Mouse (Mus musculus) layer of hippocampus, adult 18-20 months (tissue): ENCODE measurements around the gene Mtmr12. TPM values are rescaled to one million over a fixed set of nuclear protein-coding genes. Genes with fewer than 3 reads are reported as not detected.

ENCODE experiments used
- DNase-seq, 2 experiments: peaks; one replicate each; pipeline ENCODE4 v3.0.0; 2022; ENCODE audit warnings: low spot score in 2 of 2
- total RNA-seq, 2 experiments: library from RNA; stranded (reverse); gene quantifications; 2 replicates each; pipeline ENCODE4 v1.2.3; 2021

Gene Mtmr12
- total RNA-seq, 2 experiments from 2014 or later, result 61.3 to 65.7 TPM

- no peak for DNase-seq
Observed at GRCm38 (mm10) chr15:12233021-12233420, 28.2 kb downstream of the Mtmr12 start.

DNA sequence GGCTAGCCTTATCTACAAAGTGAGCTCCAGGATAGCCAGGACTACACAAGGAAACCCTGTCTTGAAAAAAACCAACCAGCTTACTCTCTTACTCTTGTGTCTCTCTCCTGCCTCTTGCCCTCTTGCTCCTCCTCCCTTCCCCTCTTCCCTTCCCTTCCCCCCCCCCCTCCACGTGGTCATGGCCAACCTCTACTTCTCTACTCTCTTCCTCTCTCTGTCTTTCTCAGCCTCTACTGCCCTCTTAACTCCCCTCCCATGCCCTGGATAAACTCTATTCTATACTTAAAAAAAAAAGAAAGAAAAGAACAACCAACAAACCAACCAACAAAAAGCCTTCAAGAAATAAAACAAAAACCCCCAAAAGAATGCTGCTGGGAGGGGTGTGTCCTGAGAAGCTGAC, 30.7 kb downstream of the Mtmr12 start:
- DNase-seq, result no peak

- DNase-seq, result no peak
Observed at GRCm38 (mm10) chr15:12235983-12236382, 31.2 kb downstream of the Mtmr12 start.

DNA sequence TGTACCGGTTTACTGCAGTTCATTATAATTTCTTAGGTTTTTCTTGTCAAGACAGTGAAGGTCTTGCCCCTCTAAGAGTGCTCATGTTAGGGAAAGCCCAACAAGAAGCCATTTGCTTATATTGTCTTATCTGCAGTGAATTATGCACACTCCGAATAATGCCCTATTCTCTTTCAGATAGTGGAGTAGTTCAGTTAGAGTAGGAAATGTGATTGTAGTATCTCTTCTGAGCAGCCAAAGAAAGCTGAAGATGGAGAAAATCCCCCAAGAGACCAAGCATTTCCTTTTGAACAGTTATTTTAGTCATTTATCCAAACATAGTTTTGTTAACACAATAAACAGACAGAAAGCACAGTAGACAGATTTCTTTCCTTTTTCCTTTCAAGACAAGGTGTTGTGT, 32.1 kb downstream of the Mtmr12 start:
- no peak for DNase-seq

- DNase-seq, result no peak
Observed at GRCm38 (mm10) chr15:12237539-12237938, 32.7 kb downstream of the Mtmr12 start.

DNA sequence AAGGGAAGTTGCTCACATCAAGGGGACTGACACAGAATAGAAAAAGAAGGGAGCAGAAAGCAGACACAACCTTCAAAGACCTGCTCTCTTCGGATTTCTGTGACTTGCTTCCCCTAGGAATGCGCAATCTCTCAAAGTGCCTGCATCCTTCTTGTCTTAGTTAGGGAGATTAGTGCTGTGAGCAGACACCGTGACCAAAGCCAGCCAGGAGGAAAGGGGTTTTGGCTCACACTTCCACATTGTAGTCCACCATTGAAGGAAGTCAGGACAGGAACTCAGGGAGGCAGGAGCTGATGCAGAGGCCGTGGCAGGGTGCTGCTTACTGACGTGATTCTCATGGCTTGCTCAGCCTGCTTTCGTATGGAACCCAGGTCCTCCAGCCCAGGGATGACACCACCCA, 33.5 kb downstream of the Mtmr12 start:
- no peak for DNase-seq

GRCm38 (mm10) chr15:12240705-12241328, 36.0 kb downstream of the Mtmr12 start:
- DNase-seq, result no peak

GRCm38 (mm10) chr15:12243792-12244191, 39.0 kb downstream of the Mtmr12 start:
- DNase-seq, result no peak

- peak in 1 of 2 experiments; percentile 45 for DNase-seq
Observed at GRCm38 (mm10) chr15:12245580-12246359, 40.9 kb downstream of the Mtmr12 start.

- no peak for DNase-seq
Observed at GRCm38 (mm10) chr15:12246360-12247158, 41.7 kb downstream of the Mtmr12 start.

- DNase-seq, result no peak
Observed at GRCm38 (mm10) chr15:12247159-12247603, 42.4 kb downstream of the Mtmr12 start.

- peak in 1 of 2 experiments; percentile 60 for DNase-seq
Observed at GRCm38 (mm10) chr15:12248279-12248678, 43.5 kb downstream of the Mtmr12 start.

DNA sequence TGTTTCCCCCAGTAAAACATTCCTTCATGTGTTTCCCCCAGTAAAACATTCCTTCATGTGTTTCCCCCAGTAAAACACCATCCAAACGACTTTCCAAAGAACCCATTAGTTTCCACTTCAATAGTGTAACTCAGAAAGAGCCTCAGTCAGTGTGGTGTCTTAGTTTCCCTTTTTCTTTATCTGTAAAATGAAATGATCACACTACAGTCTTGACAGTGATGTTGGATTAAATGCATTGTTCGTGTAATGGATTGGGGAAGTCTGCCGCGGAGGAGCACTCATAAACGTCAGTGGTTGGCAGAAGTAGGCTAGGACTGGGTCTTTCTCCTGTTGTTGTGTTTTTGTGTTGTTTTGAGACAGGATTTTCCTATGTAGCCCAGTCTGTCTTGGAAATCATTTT, 45.5 kb downstream of the Mtmr12 start:
- no peak for DNase-seq

DNA sequence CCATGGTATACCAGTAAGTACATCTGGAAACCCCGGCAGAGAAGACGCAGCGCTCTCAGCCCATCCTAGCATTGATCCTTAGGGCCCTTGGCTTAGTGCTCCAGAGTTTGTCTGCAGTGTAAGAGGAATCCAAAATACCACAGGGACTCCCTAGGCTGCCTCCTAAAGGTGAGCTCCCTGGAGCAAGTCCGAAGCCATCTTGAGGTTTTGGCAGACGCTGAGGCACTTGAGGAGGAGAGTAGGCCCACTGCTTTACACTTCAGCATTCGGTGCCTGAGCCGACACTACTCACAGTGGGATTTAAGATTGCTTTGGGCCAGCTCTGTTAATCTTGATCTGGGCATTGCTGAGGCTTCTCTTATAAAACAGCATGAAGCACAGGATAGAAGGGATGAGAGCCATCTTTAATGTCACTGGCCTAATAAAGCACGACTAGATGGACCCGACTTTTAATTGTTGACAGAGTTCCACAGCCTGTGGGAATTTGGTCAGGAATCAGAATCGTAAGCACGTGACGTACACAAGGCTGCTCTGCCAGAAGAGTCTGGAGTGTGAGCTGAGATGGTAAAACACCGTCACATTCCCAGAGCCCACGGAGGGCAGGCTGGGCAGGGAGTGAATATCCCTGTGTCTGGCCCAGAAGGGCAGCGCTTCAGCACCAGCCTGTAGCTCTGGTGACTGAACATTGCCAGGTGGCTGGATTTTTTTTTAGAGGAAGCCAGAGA, 46.8 kb downstream of the Mtmr12 start:
- no peak for DNase-seq

- DNase-seq, result no peak
Observed at GRCm38 (mm10) chr15:12252141-12252489, 47.3 kb downstream of the Mtmr12 start.

DNA sequence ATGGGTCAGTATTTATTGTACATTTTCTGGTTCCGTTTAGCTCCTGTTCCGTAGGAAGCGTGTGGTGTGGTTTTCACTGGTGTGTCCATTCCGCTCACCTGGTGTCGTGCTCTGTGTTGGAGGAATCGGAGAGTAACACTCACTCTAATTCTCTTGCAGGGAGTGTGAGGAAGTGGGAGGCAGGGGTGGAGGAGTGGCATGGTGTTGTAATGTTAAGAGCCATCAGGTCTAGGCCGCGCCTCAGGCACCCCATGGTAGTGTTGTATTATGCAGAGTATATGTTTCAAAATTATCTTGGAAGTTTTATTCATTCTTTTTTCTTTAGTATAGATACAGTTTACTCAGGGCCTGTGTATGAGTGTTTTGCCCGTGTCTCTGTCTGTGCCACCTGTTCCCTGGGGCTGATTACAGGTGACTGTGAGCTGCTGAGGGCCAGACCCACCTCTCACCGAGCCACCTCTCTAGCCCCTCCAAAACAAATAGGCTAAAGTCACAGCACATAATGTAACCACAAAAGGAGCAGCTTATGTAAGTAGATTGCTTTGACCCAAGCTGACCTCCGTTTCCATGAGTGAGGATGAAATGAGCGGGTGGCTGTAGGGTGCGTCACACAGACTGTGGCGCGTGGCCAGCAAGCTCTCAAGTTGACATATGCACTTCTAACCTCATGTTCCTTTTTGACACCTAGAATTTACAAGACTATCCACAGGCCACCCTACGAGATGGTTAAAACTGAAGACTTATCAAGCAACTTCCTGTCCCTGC, 53.1 kb downstream of the Mtmr12 start:
- DNase-seq, result no peak

GRCm38 (mm10) chr15:12263056-12263455, 58.2 kb downstream of the Mtmr12 start:
- DNase-seq, result no peak

DNA sequence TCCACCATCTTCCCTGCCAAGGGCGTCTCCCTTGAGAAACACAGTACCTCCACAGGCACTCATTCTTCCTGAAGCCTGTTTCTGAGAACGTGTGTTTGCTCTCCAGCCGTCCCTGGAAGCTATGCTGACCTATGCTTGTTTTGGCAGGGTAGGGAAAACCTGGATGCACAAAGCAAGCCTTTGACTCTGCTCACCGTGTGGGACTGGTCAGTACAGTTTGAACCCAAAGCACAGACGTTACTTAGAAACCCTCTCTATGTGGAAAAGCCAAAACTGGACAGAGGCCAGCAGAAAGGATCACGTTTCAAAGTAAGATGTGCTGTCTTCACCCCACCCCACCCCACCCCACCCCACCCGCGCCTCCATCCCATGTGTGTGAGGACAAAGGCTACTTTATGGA, 61.6 kb downstream of the Mtmr12 start:
- DNase-seq, result no peak

DNA sequence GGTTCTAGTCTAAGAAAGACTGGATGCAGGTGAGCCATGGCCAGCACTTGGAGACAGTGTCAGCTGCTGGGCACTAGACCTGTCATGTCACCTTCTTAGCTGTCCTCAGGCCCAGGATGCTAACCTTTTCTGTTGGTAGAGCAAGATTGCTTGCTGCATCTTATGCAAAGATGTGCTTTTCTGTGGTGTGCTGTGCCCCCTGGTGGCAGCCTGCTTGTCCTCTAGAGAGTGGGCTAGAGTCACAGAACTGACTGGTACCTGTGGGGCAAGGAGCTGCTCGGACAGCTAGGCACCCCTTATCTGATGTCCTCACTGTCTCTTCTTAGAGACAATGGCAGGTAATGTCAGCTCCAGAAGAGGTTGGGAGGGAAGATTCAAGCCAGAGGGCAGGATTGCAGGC, 63.2 kb downstream of the Mtmr12 start:
- DNase-seq, result peak; percentile 30 to 80

GRCm38 (mm10) chr15:12271340-12271739, 66.5 kb downstream of the Mtmr12 start:
- DNase-seq, result no peak
